Mouse (Mus musculus): ENCODE data around the gene Plod3. TPM values are rescaled to one million over a fixed set of nuclear protein-coding genes. Genes with fewer than 3 reads are reported as not detected.

The Plod3 gene
- polyA plus RNA-seq, 1 experiment from 2014 or later = 202 TPM

DNA sequence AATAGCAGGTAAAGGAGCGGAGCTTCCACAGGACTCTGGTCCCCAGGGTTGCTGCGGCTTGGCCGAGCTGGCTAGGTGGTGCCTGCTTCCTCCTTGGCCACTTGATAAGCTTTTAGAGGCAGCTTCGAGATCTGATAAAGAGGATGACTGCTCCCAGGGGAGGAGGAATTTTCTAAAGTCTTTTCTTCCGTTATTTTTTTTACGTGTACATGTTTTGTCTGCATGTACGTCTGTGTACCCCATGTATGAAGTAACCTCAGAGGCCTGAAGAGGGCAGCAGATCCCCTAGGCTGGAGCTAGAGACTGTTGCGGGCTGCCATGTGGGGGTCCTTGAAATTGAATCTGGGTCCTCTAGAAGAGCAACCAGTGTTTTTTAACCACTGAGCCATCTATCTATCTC is 5.8 kb upstream of the Plod3 start:
- ChIA-PET POLR2A (interaction anchor here (0.6 to 1.5 kb wide), 2 partner anchors 14 to 40 kb away, joined by 3 read pairs; no protein-coding TSS in a partner anchor), CTCF (interaction anchor here (1.0 to 3.9 kb wide), 2 partner anchors 10 to 18 kb away, joined by 3 to 13 read pairs; no protein-coding TSS in a partner anchor)
- ATAC-seq = no peak
- in situ Hi-C loops (cut with MboI; ENCODE audit: low pct_unique_long_range_greater_than_20kb) = no loop called here
- DNase-seq (ENCODE audit: low read depth, low spot score) = no peak
- TF ChIP-seq CTCF (IDR thresholded peaks at IDR 0.05) = no peak
- no peaks in the 10 kb centered on the region for H3K27me3 ChIP-seq

DNA sequence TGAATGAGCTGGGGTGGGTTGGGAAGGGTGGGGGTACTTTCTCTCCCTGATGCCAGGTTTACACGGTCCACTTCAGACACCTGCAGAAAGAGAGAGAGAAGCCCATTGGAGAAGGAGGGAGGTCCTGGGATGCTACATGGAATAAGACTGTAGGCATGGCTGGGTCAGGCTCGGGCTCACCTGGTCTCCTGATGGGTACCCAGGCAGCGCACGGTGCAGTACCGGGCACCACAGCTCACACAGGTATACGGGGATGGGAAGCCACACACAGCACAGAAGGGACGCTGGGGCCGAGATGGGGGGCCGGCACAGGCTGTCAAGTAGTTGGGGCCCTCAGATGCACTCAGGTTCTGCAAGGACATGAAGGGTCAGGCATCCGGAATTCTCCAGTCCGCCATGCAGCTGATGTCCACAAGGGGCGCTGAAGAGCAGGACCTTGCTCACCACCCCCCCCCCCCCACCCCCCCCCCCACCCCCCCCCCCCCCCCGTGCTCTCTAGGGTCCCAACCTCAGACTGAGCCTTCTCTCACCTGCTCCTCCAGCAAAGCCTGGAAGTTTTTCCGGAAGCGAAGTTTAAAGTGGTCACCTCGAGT is 4.4 kb upstream of the Plod3 start:
- in situ Hi-C loops (cut with MboI; ENCODE audit: low pct_unique_long_range_greater_than_20kb) = no loop called here
- no peak for TF ChIP-seq CTCF (IDR thresholded peaks at IDR 0.05)
- no peak for ATAC-seq
- ChIA-PET POLR2A (no interaction called here), CTCF (interaction anchor here (0.7 to 3.9 kb wide), 6 partner anchors 13 to 23 kb away, joined by 3 to 13 read pairs (median 3); no protein-coding TSS in a partner anchor)
- no peak for DNase-seq (ENCODE audit: low read depth, low spot score)
- no peaks in the 10 kb centered on the region for H3K27me3 ChIP-seq

DNA sequence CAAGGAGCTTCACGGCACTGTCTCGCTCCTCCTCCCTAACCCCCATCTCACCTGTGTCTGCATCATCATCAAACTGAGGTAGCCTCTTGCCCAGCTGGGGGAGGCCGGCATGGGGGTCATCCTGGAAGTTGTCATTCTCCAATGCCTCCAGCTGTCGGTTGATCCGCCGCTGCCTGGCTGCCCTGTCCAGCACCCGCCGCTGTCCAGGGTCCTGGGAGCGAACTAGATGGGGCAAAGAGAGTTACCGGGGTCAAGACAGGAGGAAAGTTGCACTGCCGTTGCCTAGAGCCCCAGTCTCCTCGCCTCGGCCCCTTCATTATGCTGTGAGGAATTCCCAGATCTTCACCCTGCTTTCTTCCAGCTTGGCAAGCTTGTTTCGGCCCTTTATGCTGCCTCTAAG is 2.0 kb upstream of the Plod3 start:
- no peak for TF ChIP-seq CTCF (IDR thresholded peaks at IDR 0.05)
- ATAC-seq (no peak), DNase-seq (ENCODE audit: low read depth, low spot score) (no peak)
- ChIA-PET CTCF (interaction anchor here (1.3 kb wide), 1 partner anchor 15 kb away, joined by 3 read pairs; no protein-coding TSS in a partner anchor), POLR2A (no interaction called here)
- in situ Hi-C loops (cut with MboI; ENCODE audit: low pct_unique_long_range_greater_than_20kb) = no loop called here
- no peaks in the 10 kb centered on the region for H3K27me3 ChIP-seq

DNA sequence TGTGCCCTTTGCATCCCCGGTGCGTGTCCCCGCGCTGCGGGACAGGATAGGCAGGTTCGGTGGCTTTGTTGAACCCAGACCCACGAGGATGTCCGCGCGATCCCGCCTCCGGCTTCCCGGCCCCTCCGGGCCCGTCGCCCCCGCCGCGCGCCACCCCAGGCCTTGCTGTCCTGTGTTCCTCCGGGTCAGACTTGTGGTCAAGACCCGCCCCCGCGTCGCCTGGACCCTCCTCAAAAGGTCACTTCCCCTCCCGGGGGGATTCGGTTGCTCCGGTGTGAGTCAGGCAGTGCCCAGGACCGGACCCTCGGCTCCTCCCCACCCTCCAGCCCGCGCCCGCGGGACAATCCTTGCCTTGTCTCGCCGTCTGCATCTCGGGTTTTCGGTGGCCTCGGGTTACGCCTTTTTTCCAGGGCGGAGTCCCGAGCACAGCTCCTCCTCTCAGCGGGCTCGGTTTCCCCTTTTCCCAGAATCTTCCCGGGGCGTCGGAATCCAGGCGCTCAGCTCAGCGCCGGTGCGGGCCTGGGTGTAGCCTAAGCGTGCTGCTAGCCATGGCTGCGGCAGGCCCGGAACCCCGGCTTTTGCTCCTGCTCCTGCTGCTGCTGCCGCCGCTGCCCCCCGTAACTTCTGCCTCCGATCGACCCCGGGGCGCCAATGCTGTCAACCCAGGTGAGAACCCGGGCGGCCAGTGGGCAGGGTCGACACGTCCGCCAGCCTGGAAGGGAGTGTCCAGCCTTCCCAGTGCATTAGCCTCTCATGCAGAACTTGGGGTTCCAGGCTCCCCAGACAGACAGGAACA is 517 bp downstream of the Plod3 start:
- ATAC-seq (peak; percentile 53), DNase-seq (ENCODE audit: low read depth, low spot score) (no peak)
- ChIA-PET POLR2A (interaction anchor here (0.5 to 1.4 kb wide), 8 partner anchors 20 to 351 kb away, joined by 3 to 4 read pairs (median 4); no protein-coding TSS in a partner anchor), CTCF (no interaction called here)
- in situ Hi-C loops (cut with MboI; ENCODE audit: low pct_unique_long_range_greater_than_20kb) = no loop called here
- TF ChIP-seq CTCF (IDR thresholded peaks at IDR 0.05) = no peak
- H3K27me3 ChIP-seq = no peaks in the 10 kb centered on the region

DNA sequence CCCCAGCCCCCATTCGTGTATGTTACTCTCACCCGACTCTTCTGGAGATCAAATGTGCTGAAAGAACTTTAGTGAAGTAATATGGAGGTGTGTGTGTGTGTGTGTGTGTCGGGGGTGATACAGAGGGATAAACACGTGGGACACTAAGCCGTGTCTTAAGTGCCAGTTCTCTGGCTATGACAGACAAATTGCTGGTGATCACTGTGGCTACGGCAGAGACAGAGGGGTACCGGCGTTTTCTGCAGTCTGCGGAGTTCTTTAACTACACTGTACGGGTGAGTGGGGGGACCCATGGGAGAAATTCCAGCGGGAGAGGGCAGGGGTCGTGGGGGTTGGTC is 1.1 kb downstream of the Plod3 start, which contains the start of gene Znhit1:
Gene Znhit1, minus strand, starts transcription at position 88 of the 338 bp plus-strand sequence.
- in situ Hi-C loops (cut with MboI; ENCODE audit: low pct_unique_long_range_greater_than_20kb) = no loop called here
- CTCF ChIA-PET = no interaction called here
- DNase-seq (ENCODE audit: low read depth, low spot score) (no peak), ATAC-seq (peak; percentile 4)
- no peak for TF ChIP-seq CTCF (IDR thresholded peaks at IDR 0.05)
- POLR2A ChIA-PET = no interaction called here
- no peaks in the 10 kb centered on the region for H3K27me3 ChIP-seq

DNA sequence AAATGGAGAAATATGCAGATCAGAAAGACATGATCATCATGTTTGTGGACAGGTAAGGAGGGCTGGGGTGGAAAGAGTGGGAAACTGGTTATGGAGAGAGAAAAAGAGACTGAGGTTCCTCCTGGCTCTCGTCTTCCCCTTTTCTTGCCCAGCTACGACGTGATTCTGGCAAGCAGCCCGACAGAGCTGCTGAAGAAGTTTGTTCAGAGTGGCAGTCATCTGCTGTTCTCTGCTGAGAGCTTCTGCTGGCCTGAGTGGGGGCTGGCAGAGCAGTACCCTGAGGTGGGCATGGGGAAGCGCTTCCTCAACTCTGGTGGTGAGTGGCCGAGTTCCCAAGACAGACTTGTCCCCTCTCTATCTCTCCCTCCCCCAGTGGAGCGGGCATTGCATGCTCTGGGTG is 1.6 kb downstream of the Plod3 start:
- DNase-seq (ENCODE audit: low read depth, low spot score) (no peak), ATAC-seq (no peak)
- in situ Hi-C loops (cut with MboI; ENCODE audit: low pct_unique_long_range_greater_than_20kb) = no loop called here
- TF ChIP-seq CTCF (IDR thresholded peaks at IDR 0.05) = no peak
- ChIA-PET POLR2A (no interaction called here), CTCF (no interaction called here)
- no peaks in the 10 kb centered on the region for H3K27me3 ChIP-seq

DNA sequence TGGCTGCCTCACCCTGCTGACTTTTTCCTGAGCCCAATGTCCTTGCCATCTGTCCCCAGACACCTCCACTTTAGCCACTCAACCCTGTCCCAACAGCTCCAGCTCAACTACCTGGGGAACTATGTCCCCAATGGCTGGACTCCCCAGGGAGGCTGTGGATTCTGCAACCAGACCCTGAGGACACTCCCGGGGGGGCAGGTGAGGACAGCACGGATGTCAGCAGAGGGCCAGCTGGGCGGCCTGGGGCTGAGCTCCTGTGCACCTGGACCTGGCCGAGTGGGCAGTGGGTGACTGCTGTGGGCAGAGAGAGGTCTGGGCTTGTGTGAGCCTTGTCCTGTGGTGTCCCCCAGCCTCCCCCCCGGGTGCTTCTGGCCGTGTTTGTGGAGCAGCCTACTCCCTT is 3.0 kb downstream of the Plod3 start:
- in situ Hi-C loops (cut with MboI; ENCODE audit: low pct_unique_long_range_greater_than_20kb) = no loop called here
- ATAC-seq (no peak), DNase-seq (ENCODE audit: low read depth, low spot score) (no peak)
- H3K27me3 ChIP-seq = no peaks in the 10 kb centered on the region
- CTCF ChIA-PET = no interaction called here
- POLR2A ChIA-PET = no interaction called here
- TF ChIP-seq CTCF (IDR thresholded peaks at IDR 0.05) = no peak

DNA sequence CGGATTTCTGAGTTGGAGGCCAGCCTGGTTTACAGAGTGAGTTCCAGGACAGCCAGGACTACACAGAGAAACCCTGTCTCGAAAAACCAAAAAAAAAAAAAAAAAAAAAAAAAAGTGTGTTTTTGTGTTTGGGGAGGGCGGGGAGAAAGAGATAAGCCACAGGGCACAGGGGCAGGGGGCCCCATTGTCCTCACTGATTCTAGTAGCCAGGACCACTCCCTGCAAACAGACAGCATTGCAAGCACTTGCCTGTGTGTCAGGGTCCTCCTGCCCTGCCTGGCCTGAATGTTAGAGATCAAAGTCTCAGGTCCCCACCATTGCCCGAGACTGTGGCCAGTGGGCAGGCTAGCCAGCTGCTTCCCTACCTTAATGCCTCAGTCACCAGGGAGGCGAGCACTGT is 12.6 kb downstream of the Plod3 start:
- H3K27me3 ChIP-seq = no peaks in the 10 kb centered on the region
- ATAC-seq (no peak), DNase-seq (ENCODE audit: low read depth, low spot score) (no peak)
- in situ Hi-C loops (cut with MboI; ENCODE audit: low pct_unique_long_range_greater_than_20kb) = no loop called here
- ChIA-PET POLR2A (no interaction called here), CTCF (interaction anchor here (2.0 kb wide), 1 partner anchor 11 kb away, joined by 6 read pairs; no protein-coding TSS in a partner anchor)
- TF ChIP-seq CTCF (IDR thresholded peaks at IDR 0.05) = no peak

DNA sequence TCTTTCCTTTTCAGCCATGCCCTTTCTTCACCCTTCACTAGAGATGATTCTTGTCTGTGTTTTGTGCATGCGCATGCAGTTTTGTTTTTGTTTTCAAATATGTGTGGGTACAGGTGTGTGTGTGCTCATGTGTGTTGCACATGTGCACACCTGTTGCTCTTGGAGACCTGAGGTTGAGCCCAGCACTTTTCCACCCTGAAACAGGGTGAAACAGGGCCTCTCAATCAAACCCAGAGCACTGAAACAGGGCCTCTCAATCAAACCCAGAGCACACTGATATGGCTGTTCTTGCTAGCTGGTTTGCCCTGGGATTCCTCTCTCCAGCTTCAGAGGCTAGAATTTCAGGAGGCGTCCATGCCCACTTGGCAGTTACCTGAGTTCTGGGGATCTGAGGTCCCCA is 13.8 kb downstream of the Plod3 start:
- TF ChIP-seq CTCF (IDR thresholded peaks at IDR 0.05) = no peak
- no peak for ATAC-seq
- POLR2A ChIA-PET = interaction anchor here (0.6 kb wide), 1 partner anchor 319 kb away, joined by 4 read pairs; no protein-coding TSS in a partner anchor
- in situ Hi-C loops (cut with MboI; ENCODE audit: low pct_unique_long_range_greater_than_20kb) = no loop called here
- no peak for DNase-seq (ENCODE audit: low read depth, low spot score)
- CTCF ChIA-PET = interaction anchor here (2.0 kb wide), 1 partner anchor 10 kb away, joined by 6 read pairs; no protein-coding TSS in a partner anchor
- H3K27me3 ChIP-seq = no peaks in the 10 kb centered on the region

DNA sequence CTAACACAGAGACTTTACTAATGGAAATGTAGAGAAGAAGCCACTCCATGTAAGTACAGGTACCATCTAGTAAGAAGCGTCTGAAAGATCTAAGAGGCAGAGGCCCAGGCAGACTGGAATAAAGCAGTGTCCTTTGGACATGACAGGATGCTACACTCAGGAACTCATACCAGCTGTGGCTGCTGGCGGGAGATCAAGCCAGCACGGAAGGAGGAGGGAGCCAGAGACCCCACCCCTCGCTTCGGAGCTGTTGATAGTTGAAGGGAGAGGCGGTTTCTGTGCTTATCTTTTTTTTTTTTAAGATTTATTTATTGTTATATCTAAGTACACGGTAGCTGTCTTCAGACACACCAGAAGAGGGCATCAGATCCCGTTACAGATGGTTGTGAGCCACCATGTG is 20.5 kb downstream of the Plod3 start:
- in situ Hi-C loops (cut with MboI; ENCODE audit: low pct_unique_long_range_greater_than_20kb) = no loop called here
- POLR2A ChIA-PET = no interaction called here
- no peaks in the 10 kb centered on the region for H3K27me3 ChIP-seq
- no peak for DNase-seq (ENCODE audit: low read depth, low spot score)
- CTCF ChIA-PET = no interaction called here
- TF ChIP-seq CTCF (IDR thresholded peaks at IDR 0.05) = no peak
- no peak for ATAC-seq

DNA sequence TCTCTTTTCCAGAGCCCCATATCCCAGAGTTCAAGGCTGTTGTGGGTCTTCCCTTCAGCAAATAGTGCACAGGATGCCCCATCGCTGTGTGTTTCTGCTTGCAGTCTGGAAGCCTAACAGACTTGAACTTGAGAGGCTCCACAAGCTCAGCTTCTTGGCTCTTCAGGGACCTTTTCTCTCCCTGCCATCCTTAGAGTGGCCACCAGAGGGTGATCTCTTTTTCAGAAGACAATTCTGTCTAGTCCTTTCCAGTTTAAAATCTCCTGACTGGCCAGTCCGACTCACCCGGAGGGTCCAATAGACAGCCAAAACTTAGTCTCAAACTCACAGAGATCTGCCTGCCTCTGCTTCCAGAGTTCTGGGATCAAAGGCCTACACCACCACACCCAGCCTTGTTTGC is 23.2 kb downstream of the Plod3 start:
- POLR2A ChIA-PET = interaction anchor here (1.0 kb wide), 1 partner anchor 23 kb away, joined by 4 read pairs; the partner anchor contains the start of gene Plod3
- ATAC-seq (no peak), DNase-seq (ENCODE audit: low read depth, low spot score) (no peak)
- peak; percentile 85 for TF ChIP-seq CTCF (IDR thresholded peaks at IDR 0.05)
- in situ Hi-C loops (cut with MboI; ENCODE audit: low pct_unique_long_range_greater_than_20kb) = no loop called here
- CTCF ChIA-PET = interaction anchor here (0.9 to 1.9 kb wide), 8 partner anchors 10 to 96 kb away, joined by 3 to 6 read pairs (median 4); no protein-coding TSS in a partner anchor
- H3K27me3 ChIP-seq = no peaks in the 10 kb centered on the region

All from Patski (cell line).